Mouse (Mus musculus) kidney, postnatal 0 days (tissue): ENCODE measurements around the gene Tsga10ip. TPM values are rescaled to one million over a fixed set of nuclear protein-coding genes. Genes with fewer than 3 reads are reported as not detected.

Experiments
- ATAC-seq: fragments of 200-750 bp; cut with Nextera tagmentation; replicated peaks from 2 replicates; pipeline ENCODE4 v1.8.0; 2017; ENCODE audit warnings: low read depth, moderate number of reproducible peaks, moderate TSS enrichment, moderate library complexity; ENCODE audit not compliant: low FRiP score
- DNase-seq: peaks from one replicate; pipeline ENCODE4 v3.0.0-alpha.2; 2016; ENCODE audit warnings: low spot score
- H3K27ac ChIP-seq: fragments of 300-500 bp; sonication (generic); 2 replicates; pipeline ENCODE4 v1.5.1; 2014; ENCODE audit warnings: mild to moderate bottlenecking
- H3K27me3 ChIP-seq: fragments of 300-500 bp; sonication (generic); 2 replicates; pipeline ENCODE4 v1.6.1; 2014; ENCODE audit warnings: low read length, mixed read lengths; ENCODE audit not compliant: insufficient read depth
- H3K36me3 ChIP-seq: fragments of 300-500 bp; sonication (generic); 2 replicates; pipeline ENCODE4 v1.6.1; 2014; ENCODE audit warnings: low read length, mixed read lengths; ENCODE audit not compliant: insufficient read depth
- H3K4me1 ChIP-seq: fragments of 300-500 bp; sonication (generic); replicated peaks from 2 replicates; pipeline ENCODE4 v1.6.1; 2014; ENCODE audit warnings: antibody characterized with exemption, low read length, mixed read lengths; ENCODE audit not compliant: insufficient read depth
- H3K4me2 ChIP-seq: fragments of 300-500 bp; sonication (generic); 2 replicates; pipeline ENCODE4 v1.6.1; 2014; ENCODE audit warnings: mild to moderate bottlenecking, low read length, moderate library complexity, mixed read lengths
- H3K4me3 ChIP-seq: fragments of 300-500 bp; sonication (generic); replicated peaks from 2 replicates; pipeline ENCODE4 v1.5.1; 2014; ENCODE audit warnings: low read depth, low read length
- H3K9ac ChIP-seq: fragments of 300-500 bp; sonication (generic); 2 replicates; pipeline ENCODE4 v1.6.1; 2014; ENCODE audit warnings: low read depth, low read length
- H3K9me3 ChIP-seq: fragments of 300-500 bp; sonication (generic); replicated peaks from 2 replicates; pipeline ENCODE4 v1.6.1; 2016; ENCODE audit warnings: low read length, inconsistent platforms, mixed read lengths
- CTCF ChIP-seq: IDR thresholded peaks from 2 replicates; pipeline ENCODE4 v1.5.1; 2016; ENCODE audit warnings: antibody characterized with exemption, low read depth, mild to moderate bottlenecking, moderate library complexity
- WGBS: fragments of 180-500 bp; shearing (Covaris S2); extraction: QIAGEN DNeasy Blood & Tissue Kit; methylation state at CpG from one replicate; pipeline ENCODE4 v1.1.7; 2014; 5-methylcytosine and 5-hydroxymethylcytosine counted together
- polyA plus RNA-seq: library from polyadenylated mRNA; unstranded; fragments of >200 nt; fragmentation: Nextera tagmentation; extraction: Ambion mirVana; gene quantifications from 2 replicates; pipeline ENCODE4 v1.2.1, GENCODE M21; 2015

Tsga10ip gene
- polyA plus RNA-seq, 1 experiment from 2014 or later, result 0.39 TPM

DNA sequence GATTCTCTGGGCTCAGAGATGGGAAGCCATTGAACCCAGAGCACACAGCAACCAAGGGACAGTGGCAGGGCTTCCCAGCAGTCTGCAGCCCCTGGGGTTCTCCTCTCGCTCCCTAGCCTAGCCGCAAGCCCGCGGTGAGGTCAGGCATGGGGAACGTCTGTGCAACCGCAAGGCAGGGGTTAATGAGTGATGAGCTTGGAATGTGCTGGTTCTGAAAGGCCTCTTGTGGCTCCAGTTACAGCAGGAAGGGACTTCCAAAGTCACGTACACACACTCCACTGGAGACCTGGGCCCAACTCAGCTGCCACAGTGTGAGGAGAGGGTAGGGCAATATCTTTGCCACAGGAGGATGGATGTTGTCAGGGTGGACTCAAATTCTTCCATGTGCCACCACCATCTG lies 42.6 kb upstream of the Tsga10ip start:
- H3K4me2 ChIP-seq, result no peak overlapping the region
- 7% methylated on average over 7 of the region's 7 CpGs for WGBS
- ATAC-seq, result peak; percentile 19; the same call in 1 of the 2 replicates
- H3K9me3 ChIP-seq, result no peaks in the 10 kb centered on the region
- TF ChIP-seq CTCF, result no peak
- peaks cover 8% of the 10 kb centered on the region; the same call in 1 of the 2 replicates for H3K27me3 ChIP-seq
- DNase-seq, result no peak
- peaks cover 16% of the 10 kb centered on the region for H3K4me1 ChIP-seq
- 0 out of 2 replicates have a peak overlapping the region, but pooled peaks have one; percentile 4 for H3K9ac ChIP-seq
- H3K27ac ChIP-seq, result no peak overlapping the region
- H3K36me3 ChIP-seq, result no peaks in the 10 kb centered on the region
- H3K4me3 ChIP-seq, result no peak overlapping the region

GRCm38 (mm10) chr19:5444371-5444908 lies 42.1 kb upstream of the Tsga10ip start:
- Histone ChIP-seq H3K27me3 (peaks cover 8% of the 10 kb centered on the region; the same call in 1 of the 2 replicates), H3K9ac (no peak overlapping the region), H3K4me2 (no peak overlapping the region), H3K4me3 (no peak overlapping the region), H3K9me3 (no peaks in the 10 kb centered on the region), H3K27ac (no peak overlapping the region), H3K36me3 (no peaks in the 10 kb centered on the region), H3K4me1 (peaks cover 16% of the 10 kb centered on the region)
- DNase-seq, result no peak
- TF ChIP-seq CTCF, result no peak
- WGBS, result 58% methylated on average over 9 of the region's 9 CpGs
- no peak for ATAC-seq

DNA sequence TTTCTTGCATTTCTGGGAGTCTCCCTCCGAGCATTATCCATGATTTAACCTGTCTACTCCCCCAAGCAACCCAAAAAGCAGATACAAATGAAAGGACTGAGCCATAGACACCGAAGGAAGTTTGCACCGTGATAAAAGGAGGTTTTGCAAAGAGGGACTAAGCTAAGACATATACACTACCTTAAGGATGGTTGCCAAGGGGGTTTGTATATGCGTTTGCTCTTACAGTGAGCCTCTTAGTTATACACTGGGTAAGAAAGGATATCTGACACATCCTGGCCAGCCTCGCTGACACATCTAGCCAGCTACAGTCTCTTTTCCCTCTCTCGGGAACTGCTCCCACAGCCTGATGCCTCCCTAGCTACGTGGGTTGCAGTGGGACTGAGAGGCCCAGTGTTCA lies 31.6 kb upstream of the Tsga10ip start:
- no peaks in the 10 kb centered on the region for H3K9me3 ChIP-seq
- no peak for TF ChIP-seq CTCF
- H3K27me3 ChIP-seq, result no peaks in the 10 kb centered on the region
- H3K4me3 ChIP-seq, result no peak overlapping the region
- peaks cover 8% of the 10 kb centered on the region for H3K4me1 ChIP-seq
- ATAC-seq, result no peak
- 0 out of 2 replicates have a peak, but pooled peaks cover 3% of the 10 kb centered on the region for H3K36me3 ChIP-seq
- H3K27ac ChIP-seq, result peak overlapping the region; percentile 66
- peak overlapping the region; percentile 47; the same call in 1 of the 2 replicates for H3K9ac ChIP-seq
- DNase-seq, result no peak
- peak overlapping the region; percentile 82 for H3K4me2 ChIP-seq
- WGBS, result 53% methylated on average over 7 of the region's 7 CpGs

DNA sequence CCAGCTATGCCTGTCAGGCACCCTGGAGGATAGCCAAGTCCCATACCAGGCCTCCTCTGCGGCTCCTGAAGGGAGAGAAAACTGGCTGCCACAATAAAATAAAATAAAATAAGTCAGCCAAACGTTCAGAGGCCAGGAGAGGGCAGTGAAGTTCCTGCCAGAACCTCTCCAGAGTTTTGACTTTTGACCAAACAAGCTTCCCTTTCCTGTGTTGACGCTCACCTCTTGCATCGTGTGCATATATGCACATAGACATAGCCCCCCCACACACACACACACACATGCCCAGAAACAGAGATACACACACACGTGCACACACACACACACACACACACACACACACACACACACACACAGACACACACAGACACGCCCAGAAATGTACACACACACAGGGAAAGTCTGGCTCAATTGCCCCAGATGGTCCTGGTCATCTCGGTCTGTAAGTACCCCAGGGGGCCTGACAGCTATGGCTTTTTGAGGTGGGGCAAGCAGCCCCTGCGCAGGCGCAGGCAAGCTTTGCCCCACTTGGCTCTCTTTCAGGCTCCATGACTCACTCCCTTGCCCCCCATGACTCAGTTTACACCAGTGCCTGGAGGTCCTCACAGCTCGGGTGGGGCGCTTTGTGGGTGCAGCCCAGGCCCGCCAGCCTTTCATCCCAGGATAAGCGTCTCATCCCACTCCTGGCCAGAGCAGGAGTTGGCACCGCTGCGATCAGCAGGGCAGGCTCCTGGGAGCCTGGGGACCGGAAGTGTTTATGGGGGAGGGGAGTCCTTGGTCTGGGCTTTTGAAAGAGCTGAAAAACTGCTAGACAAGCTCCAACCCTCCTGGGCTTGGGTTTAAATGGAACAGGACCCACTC lies 30.9 kb upstream of the Tsga10ip start:
- H3K36me3 ChIP-seq, result 0 out of 2 replicates have a peak, but pooled peaks cover 3% of the 10 kb centered on the region
- peak; percentile 37; the same call in 1 of the 2 replicates for ATAC-seq
- peak overlapping the region; percentile 47; the same call in 1 of the 2 replicates for H3K9ac ChIP-seq
- peak; percentile 69 for TF ChIP-seq CTCF
- peak; percentile 89 for DNase-seq
- H3K4me2 ChIP-seq, result peak overlapping the region; percentile 82
- WGBS, result 5% methylated on average over 16 of the region's 16 CpGs
- peak overlapping the region; percentile 66 for H3K27ac ChIP-seq
- peak overlapping the region; percentile 30 for H3K4me3 ChIP-seq
- peaks cover 8% of the 10 kb centered on the region for H3K4me1 ChIP-seq
- H3K27me3 ChIP-seq, result no peaks in the 10 kb centered on the region
- no peaks in the 10 kb centered on the region for H3K9me3 ChIP-seq

GRCm38 (mm10) chr19:5431911-5432464 lies 29.7 kb upstream of the Tsga10ip start:
- no peak for ATAC-seq
- 75% methylated on average over 4 of the region's 4 CpGs for whole genome bisulfite sequencing

DNA sequence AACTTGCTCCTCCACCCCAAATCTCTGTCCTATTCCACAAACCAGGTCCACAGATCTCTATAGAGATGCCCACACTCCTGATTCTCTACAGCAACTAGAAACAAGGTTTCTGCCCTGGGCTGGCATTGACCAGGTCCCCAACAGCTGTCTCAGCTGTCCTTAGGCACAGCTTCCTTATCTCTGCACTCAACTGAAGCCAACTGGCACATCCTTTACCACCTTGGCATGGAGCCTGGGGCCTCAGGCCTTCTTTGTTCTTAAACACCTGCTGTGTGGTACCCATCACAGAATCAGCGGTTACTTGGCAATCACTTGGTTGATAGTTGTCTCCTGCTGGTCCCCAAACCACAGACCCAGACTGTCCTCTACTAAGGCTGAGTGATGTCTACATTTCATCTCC lies 28.1 kb upstream of the Tsga10ip start:
- no peak overlapping the region for H3K27ac ChIP-seq
- no peak for TF ChIP-seq CTCF
- no peak overlapping the region for H3K9ac ChIP-seq
- ATAC-seq, result no peak
- H3K27me3 ChIP-seq, result no peaks in the 10 kb centered on the region
- H3K4me2 ChIP-seq, result no peak overlapping the region
- 0 out of 2 replicates have a peak, but pooled peaks cover 6% of the 10 kb centered on the region for H3K36me3 ChIP-seq
- 91% methylated on average over 1 of the region's 1 CpGs for WGBS
- H3K4me1 ChIP-seq, result peaks cover 24% of the 10 kb centered on the region
- DNase-seq, result no peak
- H3K4me3 ChIP-seq, result no peak overlapping the region
- H3K9me3 ChIP-seq, result no peaks in the 10 kb centered on the region

More at GRCm38 (mm10) chr19:5431911-5432464, 29.7 kb upstream of the Tsga10ip start:
- Histone ChIP-seq H3K36me3 (0 out of 2 replicates have a peak, but pooled peaks cover 3% of the 10 kb centered on the region), H3K27ac (no peak overlapping the region), H3K4me2 (no peak overlapping the region), H3K4me1 (peaks cover 10% of the 10 kb centered on the region), H3K27me3 (no peaks in the 10 kb centered on the region), H3K9me3 (no peaks in the 10 kb centered on the region), H3K4me3 (no peak overlapping the region), H3K9ac (no peak overlapping the region)
- no peak for TF ChIP-seq CTCF
- DNase-seq, result no peak
